Mouse (Mus musculus) layer of hippocampus, postnatal 36 days (tissue): Measurements from ENCODE around the gene Nell1. TPM values are rescaled to one million over a fixed set of nuclear protein-coding genes. Genes with fewer than 3 reads are reported as not detected.
A peak's percentile ranks its signal among the peaks of the same experiment; 100 is the strongest.

Experiments
- DNase-seq, 2 experiments: peaks; one replicate each; pipeline ENCODE4 v3.0.0; 2022
- total RNA-seq, 2 experiments: library from RNA; stranded (reverse); gene quantifications; 2 replicates each; pipeline ENCODE4 v1.2.3; 2021

Nell1 gene
- total RNA-seq, 2 experiments from 2014 or later: 47.2 to 54.5 TPM

DNA sequence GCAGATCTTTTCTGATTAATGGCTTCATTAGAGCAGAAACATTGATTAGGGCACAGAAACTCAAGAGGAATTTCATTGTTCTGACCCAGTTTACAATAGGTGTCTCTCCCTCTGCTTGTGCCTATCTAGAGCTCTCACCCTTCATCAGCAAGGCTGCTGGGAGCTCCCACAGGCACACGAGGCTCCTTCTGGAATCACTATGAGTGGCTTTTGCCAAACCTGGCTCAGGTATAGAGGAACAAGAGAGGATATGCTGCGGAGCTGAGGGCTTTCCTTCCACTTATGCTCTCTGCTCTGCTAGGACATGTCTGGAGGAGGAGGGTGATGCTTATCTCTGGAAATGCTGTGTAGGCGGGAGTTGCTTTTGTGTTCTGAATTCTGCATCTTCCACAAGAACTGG, 285.4 kb downstream of the Nell1 start:
- no peak for DNase-seq

DNA sequence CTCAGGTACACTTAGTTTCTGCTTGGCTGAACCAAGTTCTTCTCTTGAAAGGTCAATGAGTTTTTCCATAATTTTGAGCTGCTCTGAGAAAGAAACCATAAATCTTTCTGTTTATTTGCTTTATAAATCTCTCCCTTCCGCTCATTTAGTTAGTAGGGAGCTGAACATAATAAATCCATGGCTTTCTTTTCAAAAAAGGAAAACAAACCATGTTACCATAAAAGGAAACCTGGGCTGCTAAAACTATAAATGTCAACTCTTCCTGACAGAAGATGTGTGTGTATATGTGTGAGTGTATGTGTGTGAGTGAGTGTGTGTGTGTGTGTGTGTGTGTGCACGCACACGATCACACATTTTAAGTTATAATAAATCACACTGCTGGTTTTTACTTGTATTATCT, 320.8 kb downstream of the Nell1 start:
- no peak for DNase-seq

DNA sequence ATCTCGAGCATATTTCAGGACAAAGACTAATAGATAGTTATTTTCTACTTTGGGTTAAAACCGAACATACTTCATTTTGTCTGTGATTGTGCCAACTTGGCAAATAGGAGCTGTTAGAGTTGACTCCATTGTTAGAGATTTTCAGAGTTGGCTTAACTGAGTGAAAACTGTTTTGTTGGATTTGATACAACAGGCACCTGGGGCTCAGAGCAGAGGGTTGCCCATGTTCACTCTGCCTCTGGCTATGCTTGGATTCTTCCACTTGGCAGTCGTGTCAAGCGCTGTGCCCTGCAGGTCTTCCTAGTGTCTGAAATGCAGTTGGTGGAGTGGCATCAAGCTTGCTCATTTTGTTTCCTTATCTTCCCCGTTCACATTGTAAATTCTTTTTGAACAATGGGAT, 363.6 kb downstream of the Nell1 start:
- no peak for DNase-seq

DNA sequence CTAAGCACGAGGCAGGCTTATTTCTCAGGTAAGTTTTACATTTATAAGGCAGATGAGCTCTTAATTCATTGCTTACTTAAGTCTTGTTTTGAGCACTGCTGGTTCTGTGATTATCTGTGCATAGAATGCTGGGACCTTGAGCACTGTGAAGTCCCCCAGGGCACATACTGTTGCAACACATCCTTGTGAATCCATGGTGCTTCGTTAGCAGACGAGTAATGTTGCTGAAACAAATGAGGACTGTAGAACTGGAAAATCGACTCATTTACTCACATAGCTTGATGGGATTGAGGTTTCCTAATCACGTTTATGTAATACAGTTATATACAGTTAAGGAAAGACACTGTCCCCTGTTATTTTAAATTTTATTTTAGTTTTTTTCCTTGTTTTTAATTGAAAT, 364.1 kb downstream of the Nell1 start:
- no peak for DNase-seq

DNA sequence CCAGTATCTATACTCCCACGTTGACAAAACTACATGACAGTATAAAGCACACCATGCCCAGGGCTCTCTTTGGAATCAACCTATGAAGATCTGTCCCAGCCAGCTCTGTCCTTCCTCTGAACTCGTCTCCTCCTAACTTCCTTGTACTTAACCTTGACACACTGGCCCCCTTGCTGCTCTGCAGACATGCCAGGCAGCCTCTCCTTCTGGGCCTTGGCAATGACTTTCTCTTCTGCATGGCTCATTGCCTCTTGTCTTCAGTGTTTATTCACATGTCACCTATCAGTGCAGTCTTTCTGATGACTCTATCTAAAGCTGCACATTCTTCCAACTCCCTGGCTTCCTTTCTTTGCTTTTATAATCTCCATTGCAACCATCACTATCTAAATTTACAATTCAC, 376.9 kb downstream of the Nell1 start:
- no peak for DNase-seq

DNA sequence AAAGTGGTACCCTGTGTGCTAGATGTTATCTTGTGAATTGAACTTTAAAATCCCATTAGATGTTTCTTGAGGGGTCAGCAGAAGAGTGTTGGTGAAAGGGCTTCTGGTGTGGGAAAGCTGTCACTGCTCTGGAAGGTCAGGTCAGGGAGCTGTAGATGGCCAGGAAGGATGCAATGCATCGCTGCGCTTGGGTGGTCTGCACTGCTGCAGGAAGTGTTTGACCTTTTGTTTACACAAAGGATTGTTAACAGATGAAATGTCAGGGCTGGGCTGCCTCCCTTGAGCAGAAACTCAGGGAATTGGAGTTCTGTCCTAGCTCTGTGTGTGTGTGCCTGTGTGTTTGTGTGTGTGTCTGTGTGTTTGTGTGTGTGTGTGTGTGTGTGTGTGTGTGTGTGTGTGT, 382.5 kb downstream of the Nell1 start:
- DNase-seq: no peak

DNA sequence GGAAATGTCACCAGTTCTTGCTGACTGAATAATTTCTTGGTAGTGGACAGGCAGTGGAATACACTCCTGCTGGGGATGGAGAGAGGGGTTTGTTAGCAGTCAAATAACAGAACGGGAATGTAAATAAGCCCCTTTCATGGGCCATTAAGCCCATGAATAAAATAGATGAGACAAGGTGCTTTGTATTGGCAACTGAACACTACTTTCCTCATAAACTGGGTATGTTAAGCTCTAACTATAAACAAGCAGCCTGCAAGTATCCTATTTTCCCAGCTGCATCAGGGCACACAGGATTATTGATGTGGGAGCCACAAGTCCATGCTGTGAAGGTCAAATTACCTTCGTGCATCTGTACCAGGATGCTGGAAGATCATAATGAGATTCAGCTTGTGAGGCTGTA, 387.4 kb downstream of the Nell1 start:
- DNase-seq: no peak

DNA sequence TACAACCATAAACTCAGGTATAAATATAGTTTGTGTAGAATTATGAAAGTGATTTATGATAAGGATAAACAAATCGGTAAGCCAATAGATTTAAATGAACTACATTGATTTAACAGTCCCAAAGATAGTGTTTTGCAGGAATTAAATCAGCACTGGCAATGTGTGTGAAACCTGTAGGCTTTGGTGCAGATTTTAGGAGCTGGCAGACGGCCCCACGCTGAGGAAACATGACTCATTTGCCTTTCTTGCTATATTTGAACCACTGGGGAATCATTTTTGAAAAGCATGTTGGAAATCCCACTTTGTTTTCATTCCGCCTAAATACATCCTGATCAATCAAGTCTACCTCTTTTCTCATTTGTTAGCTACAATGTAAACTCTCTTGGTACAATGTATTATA, 400.2 kb downstream of the Nell1 start:
- DNase-seq: peak; percentile 62 to 71

DNA sequence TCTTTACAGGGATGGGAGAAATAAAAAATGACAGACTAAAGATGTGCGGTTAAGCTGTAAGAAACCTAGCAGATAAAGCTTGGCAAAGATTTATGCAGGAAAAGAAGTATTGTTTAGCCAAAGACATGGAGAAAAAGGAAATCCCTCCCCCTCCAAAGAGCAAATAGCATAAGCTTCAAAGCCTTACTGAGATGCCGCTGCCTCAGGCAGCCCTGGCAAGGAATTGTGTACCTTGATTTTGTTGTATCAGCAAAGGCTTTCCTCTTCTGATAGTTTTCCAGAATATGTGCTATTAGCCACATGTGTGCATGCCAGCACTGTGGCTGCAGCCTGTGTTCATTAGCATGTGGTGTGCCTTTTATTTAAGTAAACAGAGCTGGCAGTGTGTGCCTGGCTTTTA, 435.8 kb downstream of the Nell1 start:
- DNase-seq: no peak

DNA sequence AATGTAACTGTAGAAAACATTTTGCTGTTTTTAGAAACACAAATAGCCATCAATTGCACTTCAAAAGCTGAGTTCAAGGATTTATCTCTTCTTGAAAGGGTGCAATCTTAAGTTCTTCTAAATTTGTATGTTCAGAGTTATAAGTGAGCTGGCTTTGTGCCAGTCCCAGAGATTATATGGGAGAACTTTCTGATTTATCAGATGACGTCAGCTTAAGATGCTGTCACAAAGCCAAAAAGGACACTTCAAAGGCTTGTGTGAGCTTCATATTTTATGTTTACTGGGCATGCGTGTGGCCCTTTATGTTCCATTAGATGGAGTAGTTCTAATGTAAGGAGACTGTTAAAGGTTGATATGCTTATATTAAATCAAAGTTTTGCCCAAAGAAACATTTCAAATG, 445.3 kb downstream of the Nell1 start:
- no peak for DNase-seq

DNA sequence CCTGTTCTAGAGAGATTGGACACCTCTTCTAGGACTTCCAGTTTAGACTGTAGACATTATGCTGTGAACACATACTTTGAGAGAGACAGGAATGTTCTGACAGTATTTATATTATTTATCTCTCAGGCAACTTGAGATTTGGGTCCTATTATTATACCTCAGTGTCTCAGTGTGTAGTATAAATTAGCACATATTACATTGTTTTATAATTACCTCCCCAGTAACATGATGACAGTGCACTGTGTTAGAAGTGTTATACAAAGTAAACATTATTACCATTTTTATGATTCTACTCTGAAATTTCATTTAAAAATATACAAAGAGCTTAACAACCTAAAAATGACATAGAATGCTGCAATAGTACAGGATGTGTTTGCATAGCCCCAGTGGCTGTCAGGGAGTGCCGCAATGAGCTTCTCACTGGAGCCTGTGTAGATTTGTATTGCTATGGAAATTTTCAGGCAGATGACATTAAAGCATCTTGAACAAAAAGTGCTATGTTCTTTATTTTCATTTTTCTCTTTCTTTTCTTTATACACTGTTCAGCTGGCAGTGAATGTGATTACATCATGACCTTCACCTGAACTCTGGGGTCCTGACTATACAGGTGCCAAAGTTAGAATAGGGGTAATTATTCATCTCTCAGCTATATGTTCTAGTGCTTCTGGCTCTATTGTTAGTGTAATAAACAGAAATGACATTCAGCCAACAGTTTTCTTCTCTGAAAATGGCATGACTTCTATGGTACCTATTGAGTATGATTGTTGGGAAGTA, 447.9 kb downstream of the Nell1 start:
- DNase-seq: no peak

DNA sequence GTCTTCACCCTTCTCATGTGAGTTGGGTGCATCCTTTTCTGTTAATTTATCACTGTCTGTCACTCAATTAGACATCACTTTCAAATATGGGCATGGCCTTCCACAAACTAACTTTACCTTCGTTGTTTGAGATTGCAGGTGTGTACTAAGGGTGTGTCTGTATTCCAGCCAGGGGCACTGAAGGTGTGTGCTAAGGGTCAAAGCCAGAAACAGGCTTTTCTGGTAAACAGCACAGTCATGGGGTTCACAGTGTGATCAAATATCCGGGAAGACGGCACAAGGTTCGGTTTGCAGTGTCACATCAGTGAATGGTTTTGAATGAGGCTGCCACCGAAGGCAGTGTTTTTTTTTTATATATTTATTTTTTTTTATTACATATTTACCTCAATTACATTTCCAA, 455.1 kb downstream of the Nell1 start:
- DNase-seq: no peak

DNA sequence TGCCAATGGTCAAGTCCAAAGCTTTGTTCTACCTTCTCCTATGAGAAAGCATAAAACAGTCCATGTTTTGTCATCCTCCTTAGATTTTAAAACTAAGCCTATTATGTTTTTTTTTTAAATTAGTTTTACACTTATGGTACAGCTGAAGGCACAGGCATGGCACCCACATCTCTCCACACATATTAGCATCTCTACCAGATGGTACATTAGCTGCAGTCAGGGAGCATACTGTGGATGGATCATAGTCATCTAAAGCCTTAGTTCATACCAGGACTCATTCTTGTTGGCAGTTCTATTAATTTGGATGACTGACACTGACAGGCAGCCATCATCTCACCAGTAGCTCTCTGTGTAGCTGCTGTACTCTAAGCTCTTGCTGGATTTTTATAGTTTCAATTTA, 466.6 kb downstream of the Nell1 start:
- no peak for DNase-seq

DNA sequence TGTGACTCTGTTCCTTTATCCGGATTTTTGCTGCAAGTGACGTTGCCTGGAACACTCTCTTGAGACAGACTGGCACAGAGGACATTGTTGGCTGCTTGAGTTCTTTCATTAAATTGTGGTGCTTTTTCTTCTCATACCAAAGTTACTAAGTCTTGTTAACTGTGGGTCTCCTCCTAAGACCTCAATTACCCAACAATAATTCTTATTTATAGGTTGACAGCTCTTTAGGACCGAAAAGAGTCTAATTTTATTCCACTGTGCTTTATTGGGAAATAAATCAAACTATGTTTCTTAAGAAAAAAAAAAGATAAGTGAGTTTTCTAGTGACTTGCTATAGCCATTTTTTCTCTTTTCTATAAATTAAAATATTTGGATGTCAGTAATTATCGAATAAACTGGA, 472.7 kb downstream of the Nell1 start:
- no peak for DNase-seq

DNA sequence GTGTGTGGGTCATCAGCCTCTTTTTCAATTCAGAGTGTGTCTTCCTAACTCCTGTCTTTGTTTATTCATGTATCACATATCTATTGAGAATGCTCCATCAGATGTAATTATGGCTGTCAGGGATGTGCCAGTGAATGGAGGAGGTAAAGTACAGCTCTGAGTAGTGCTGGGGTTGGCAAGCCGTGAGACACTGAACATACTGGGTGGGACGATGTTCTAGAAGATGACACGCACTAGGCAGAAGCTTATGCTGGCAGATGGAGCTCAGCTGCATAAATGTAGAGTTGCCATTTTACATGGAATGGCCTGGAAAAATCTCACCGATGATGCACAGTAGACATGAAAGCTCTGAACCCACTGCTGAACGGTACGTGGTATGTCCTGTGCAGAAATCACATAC, 493.1 kb downstream of the Nell1 start:
- no peak for DNase-seq

DNA sequence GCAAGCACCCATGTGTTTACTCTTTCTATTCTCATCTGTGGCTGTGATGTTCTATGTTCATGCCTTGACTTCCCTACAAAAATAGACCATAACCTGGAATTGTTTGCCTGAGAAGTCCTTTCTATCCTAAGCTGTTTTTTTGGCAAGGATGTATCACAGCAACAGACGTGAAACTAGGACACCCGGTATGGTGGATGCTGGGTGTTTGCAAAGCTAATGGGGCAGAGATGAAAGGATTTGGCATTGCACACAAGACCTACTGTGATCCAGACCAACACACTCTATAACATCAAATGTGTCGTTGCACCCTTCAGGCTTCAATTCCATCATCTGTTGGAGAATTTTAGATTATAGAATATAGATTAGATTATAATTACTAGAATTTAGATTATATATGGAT, 495.9 kb downstream of the Nell1 start:
- DNase-seq: no peak

DNA sequence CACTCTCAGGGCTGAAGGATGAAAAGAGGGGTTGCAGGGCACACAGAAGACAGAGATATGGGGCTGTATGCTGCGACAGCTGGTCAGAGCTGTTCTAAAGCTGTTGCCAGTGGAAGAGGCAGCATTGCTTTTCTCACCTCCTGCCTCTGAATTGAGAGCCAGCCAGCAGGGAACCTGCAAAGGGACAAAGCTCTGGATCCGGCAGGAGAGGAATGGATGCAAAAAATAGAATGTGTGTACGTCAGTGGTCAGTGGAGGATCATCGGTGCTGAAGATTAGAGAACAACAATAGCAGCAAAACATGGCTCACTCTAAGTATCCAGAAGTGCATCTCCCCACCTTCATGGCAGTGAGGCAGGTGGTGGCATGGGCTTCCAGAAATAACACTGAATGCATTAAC, 507.3 kb downstream of the Nell1 start:
- no peak for DNase-seq

DNA sequence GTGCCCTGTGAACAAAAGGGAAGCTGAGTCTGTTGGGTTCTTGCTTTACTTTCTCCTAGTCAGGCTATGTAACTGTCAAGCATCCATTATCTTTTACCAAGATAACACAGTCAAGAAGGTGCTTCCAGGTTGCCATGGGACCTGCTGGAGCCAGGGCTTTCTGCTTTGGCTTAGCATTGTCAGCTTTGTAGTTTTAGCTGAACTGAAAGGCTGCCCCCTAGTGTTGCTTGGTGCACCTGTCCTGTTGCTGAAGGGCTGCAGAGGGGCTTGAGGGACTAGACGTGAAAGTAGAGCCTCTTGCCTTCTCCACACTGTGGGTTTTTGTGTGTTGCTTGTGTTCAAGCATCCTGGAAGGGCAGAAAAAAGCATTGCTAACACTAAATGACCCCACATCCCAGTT, 510.6 kb downstream of the Nell1 start:
- DNase-seq: peak; percentile 20 to 25

DNA sequence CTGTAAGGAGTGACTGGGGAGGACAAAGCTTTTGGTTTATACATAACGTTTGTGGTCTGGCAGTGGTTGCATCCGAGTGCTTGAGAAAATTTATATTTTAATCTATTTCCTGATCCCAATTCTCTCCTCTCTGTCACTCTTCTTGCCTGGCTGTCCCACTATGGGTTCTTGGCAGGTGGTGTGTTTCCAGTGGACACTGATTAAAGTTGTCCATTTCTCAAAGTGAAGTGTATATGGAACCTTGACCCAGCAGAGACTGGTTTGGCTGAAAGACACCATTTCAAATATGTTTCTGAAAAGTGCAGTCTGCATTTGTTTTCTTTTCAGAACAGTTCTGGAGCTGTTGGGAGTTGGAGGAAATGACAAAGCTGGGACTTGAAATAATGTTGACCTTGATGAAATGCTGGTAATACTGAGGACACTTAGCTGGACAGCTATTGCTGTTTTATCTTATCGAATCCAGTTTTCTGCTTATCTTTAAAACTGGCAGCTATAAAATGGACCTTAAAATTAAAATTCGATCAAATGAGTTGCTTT, 512.3 kb downstream of the Nell1 start:
- no peak for DNase-seq

DNA sequence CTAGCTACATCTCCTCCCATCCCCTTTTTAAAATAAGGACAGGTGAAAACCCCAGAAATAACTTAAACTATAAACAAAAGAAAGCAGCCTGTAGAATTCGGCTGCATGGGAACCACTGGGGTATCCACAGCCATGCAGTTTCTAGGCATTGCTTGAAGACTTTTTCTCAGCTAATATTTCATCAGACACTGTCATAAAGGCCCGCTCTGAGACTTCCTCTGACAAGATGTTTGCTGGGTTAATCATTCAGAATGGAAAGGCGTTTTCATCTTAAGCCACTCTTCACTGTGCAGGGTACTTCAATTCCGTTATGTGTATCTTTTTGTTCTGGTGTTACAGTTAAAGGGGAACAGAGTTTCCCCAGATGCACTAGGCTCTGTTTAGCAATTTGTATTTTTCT, 526.9 kb downstream of the Nell1 start:
- DNase-seq: no peak

DNA sequence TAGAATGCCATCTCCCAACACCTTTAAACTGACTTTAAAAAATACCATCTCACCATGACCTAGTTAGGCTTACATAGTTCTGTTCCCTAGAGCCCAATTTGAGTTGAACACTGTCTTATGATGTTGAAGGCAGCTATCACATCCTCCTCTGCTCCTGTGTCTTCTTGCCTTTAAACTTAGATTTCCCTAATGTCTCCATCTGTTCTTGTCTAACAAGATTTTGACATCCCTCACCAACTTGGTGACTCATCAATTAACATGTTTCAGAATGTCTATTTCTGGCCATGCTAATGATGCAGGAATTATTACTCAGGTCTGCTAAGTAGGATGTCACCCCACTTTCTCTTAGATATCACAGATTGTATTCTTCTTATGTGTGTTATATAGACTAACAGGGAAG, 532.4 kb downstream of the Nell1 start:
- DNase-seq: no peak

DNA sequence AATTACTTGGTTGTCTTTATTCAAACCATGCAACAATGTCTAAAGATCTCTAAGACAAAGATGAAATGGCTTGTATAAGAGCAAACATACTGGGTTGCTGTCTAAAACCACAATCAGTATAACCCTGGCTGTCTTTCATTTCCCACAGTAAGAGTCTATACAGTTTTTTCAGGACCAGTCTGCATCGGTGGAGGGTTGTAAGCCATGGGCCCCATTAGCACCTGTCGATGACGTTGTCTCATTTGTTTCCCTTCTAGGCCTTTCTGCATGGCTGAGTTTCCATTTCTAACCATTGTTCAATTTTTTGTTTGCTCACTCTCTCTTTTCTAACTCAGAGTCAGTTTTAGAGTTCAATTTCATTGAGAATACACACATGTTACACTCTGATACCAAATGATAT, 540.2 kb downstream of the Nell1 start:
- DNase-seq: no peak

DNA sequence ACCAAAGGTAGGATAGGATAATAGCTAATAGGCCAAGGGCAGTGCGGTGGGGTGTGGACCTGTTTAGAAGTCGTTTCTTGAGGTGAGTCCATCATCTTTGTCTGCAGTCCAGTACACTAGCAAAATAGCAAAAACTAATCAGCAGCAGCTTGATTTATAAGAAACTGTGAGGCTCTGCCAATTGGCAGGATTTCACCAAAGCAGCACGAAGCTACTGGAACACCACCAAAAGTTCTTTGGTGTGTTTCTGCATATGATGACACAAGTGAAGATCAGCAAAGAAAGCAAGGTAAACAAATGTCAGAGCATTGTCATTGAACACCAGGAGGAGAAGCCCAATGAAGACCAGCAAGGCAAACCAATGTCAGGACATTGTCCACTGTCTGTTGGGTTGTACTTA, 542.0 kb downstream of the Nell1 start:
- DNase-seq: no peak

DNA sequence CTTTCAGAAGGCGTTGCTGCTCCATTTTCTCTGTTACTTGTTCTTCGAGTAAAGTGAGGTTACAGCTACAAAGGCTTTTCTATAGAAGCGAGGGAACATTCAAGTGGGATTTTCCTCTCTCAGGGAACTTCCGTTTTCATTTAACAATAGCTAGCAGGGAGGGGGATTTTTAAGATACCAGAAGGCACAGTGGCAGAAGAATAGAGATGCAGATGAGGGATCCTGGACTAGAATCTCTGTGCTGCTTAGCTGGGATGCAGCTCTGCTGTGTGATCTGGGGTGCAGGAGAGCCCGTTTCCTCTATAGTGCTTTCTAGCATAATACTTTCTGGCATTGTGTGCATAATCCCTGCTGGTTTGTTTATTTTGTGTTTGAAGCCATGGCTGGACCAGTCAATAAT, 568.7 kb downstream of the Nell1 start:
- DNase-seq: no peak

DNA sequence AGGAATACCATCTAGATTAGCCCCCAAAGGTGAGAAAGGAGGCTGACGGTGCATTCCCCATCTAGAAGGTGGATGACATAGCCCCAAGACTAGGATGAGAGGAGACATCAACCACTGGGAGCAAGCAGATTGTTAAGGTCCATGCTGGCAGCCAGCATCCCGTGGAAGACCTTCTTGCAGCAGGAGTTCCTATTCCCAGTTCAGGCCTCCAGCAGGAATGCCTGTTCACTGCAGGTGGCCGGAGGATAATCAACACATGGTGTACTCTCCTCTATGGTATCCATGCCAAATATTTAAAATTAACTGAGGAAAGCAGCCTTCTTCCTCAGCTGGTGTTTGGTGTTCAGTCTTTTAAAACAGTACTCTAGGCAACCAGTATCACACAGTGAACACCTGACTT, 574.9 kb downstream of the Nell1 start:
- no peak for DNase-seq
